Mouse (Mus musculus) embryonic facial prominence, embryonic 15.5 days (tissue): Measurements from ENCODE around the gene Cntn6. TPM values are rescaled to one million over a fixed set of nuclear protein-coding genes. Genes with fewer than 3 reads are reported as not detected.

Experiments used
- ATAC-seq: fragments of 200-750 bp; cut with Nextera tagmentation; 2 replicates; pipeline ENCODE4 v1.8.0; 2017; ENCODE audit warnings: low read depth, moderate TSS enrichment; ENCODE audit not compliant: insufficient number of reproducible peaks, low FRiP score, low TSS enrichment
- H3K27ac ChIP-seq: fragments of 300-500 bp; sonication (generic); replicated peaks from 2 replicates; pipeline ENCODE4 v1.5.1; 2015; ENCODE audit warnings: mild to moderate bottlenecking, inconsistent platforms
- H3K27me3 ChIP-seq: fragments of 300-500 bp; sonication (generic); 2 replicates; pipeline ENCODE4 v1.6.1; 2015; ENCODE audit warnings: inconsistent platforms
- H3K36me3 ChIP-seq: fragments of 300-500 bp; sonication (generic); 2 replicates; pipeline ENCODE4 v1.6.1; 2015; ENCODE audit warnings: mild to moderate bottlenecking, inconsistent platforms
- H3K4me1 ChIP-seq: fragments of 300-500 bp; sonication (generic); 2 replicates; pipeline ENCODE4 v1.6.1; 2015; ENCODE audit warnings: inconsistent platforms
- H3K4me2 ChIP-seq: fragments of 300-500 bp; sonication (generic); replicated peaks from 2 replicates; pipeline ENCODE4 v1.6.1; 2015; ENCODE audit warnings: mild to moderate bottlenecking, inconsistent platforms
- H3K4me3 ChIP-seq: fragments of 300-500 bp; sonication (generic); replicated peaks from 2 replicates; pipeline ENCODE4 v1.5.1; 2015; ENCODE audit warnings: mild to moderate bottlenecking, inconsistent platforms
- H3K9ac ChIP-seq: fragments of 300-500 bp; sonication (generic); 2 replicates; pipeline ENCODE4 v1.6.1; 2015; ENCODE audit warnings: inconsistent platforms
- H3K9me3 ChIP-seq: fragments of 300-500 bp; sonication (generic); replicated peaks from 2 replicates; pipeline ENCODE4 v1.6.1; 2016; ENCODE audit warnings: inconsistent platforms
- WGBS: fragments of 180-500 bp; shearing (Covaris S2); methylation state at CpG from one replicate; pipeline ENCODE4 v1.1.7; 2015; 5-methylcytosine and 5-hydroxymethylcytosine counted together
- polyA plus RNA-seq: library from polyadenylated mRNA; unstranded; fragments of >200 nt; fragmentation: Nextera tagmentation; extraction: Ambion mirVana; gene quantifications from 2 replicates; pipeline ENCODE4 v1.2.1, GENCODE M21; 2015

The Cntn6 gene
- polyA plus RNA-seq: 2.2 and 2.6 TPM in 2 replicates

DNA sequence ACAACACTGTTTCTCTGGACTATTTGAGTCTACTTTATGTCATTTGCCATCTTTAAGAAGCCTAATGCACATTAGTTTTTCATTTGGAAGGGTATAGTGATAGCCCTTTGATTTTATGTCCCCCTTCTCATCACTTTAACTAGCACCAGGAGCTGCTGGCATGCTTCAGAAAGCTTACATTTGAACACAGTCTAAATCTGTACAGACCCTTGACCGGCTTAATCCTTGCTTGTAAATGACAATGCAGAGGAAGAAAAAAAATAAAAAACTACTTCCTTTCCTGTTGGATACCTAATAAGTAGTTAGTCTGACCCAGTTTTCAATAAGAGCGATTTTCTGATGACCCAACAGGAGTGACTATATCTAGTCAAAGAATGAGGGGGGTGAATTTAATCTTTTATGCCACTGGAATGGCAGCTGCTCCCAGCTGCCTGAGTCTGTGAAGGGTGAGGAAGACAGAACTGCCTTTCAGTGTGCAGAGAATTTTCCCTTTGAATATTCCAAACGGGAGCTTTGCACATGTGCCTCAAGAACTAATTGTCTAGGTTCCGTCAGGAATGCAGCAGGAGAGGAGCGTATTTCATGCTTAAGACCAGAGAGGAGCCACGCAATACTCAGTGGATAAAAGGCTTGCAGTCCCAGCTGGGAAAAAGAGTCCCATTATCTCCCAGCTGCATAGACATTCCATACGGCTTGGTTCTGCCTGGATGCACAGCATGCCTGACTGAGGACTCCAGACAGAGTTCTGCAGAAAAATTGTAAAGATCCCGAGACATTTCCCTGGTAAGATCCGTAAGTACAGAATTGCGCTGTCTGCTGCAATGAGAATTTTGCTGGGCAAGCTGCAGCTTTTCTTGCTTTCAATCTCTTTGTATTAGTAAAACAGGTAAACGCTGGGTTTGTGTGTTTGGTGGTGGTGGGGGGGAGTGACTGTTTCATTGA is at the start of gene Cntn6:
Gene Cntn6 (plus strand): TSS at position 301 of the 942 bp plus-strand sequence.
- Histone ChIP-seq H3K9me3 (no peaks in the 10 kb centered on the region), H3K36me3 (no peaks in the 10 kb centered on the region), H3K9ac (no peak within 1 kb of the TSS), H3K27me3 (no peaks in the 10 kb centered on the region), H3K4me1 (no peaks in the 10 kb centered on the region), H3K4me2 (peak within 1 kb of the TSS; percentile 39), H3K27ac (no peak within 1 kb of the TSS), H3K4me3 (peak within 1 kb of the TSS; percentile 28)
- ATAC-seq: peak; percentile 63; the same call in 1 of the 2 replicates
- 26% methylated on average over 11 of the region's 11 CpGs for WGBS

DNA sequence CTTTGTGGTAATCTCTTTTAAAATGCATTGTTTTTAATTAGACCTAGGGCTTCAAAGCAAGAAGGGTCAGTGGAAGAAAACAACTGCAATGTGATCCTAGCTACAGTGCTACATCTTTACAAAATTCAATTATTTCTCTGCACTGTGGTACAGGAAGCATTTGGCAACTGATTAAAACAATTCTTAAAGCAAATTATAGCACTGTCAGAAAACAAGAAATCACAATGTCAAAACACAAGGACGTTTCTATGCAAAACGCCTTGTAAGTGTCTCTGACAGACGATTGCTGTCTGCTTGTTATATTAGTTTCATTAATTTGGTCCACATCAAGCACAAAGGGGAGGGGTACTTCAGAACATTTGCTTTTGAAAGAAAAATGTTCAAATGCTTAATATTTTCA is 48.9 kb upstream of the Cntn6 start:
- no peaks in the 10 kb centered on the region for H3K27me3 ChIP-seq
- ATAC-seq: no peak
- H3K36me3 ChIP-seq: no peaks in the 10 kb centered on the region
- WGBS: 46% methylated on average over 3 of the region's 3 CpGs
- H3K27ac ChIP-seq: no peak overlapping the region
- no peak overlapping the region for H3K4me3 ChIP-seq
- H3K4me2 ChIP-seq: no peak overlapping the region
- no peaks in the 10 kb centered on the region for H3K9me3 ChIP-seq
- H3K4me1 ChIP-seq: no peaks in the 10 kb centered on the region
- H3K9ac ChIP-seq: no peak overlapping the region

DNA sequence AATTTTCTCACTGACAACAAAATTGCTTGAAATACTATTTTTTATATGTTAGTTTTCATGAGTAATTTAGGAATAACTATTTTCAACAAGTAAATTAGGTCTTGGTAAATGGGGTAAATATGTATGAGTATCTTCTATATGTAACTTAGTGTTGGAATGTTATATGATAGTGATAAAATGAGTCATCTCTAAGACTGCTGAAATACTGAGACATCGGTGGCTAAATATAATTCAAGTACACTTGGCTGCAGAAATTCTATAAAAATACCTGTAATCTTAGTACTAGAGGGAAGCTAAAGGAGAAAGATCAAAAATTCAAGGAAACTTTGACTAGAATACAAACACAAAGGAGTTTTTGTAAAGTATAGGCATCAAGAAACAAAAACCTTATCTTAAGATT is 21.9 kb upstream of the Cntn6 start:
- Histone ChIP-seq H3K4me2 (no peak overlapping the region), H3K4me3 (no peak overlapping the region), H3K27ac (no peak overlapping the region), H3K4me1 (no peaks in the 10 kb centered on the region), H3K36me3 (no peaks in the 10 kb centered on the region), H3K27me3 (no peaks in the 10 kb centered on the region), H3K9ac (no peak overlapping the region), H3K9me3 (no peaks in the 10 kb centered on the region)
- WGBS: 94% methylated on average over 1 of the region's 1 CpGs
- no peak for ATAC-seq

DNA sequence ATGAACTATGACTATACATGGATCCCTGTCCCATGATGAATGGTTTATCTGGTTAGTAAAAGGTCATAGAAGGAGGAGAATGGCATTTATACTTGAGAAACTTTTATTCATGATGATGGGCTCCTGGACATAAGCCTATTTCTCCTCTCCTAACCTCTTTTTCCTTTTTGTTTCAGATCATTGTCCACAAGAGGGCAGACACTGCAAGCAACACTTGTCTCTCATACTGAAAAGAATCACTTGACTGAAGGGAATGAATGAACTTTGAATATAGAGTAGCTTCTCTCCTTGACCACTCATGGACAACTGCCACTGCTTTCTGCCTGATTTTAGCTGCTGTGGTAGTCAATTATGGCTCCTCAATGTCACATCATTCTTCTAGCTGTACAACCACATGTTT is 13.3 kb upstream of the Cntn6 start:
- Histone ChIP-seq H3K4me1 (no peaks in the 10 kb centered on the region), H3K27me3 (no peaks in the 10 kb centered on the region), H3K4me3 (no peak overlapping the region), H3K27ac (no peak overlapping the region), H3K9ac (no peak overlapping the region), H3K9me3 (no peaks in the 10 kb centered on the region), H3K4me2 (no peak overlapping the region), H3K36me3 (no peaks in the 10 kb centered on the region)
- ATAC-seq: no peak

DNA sequence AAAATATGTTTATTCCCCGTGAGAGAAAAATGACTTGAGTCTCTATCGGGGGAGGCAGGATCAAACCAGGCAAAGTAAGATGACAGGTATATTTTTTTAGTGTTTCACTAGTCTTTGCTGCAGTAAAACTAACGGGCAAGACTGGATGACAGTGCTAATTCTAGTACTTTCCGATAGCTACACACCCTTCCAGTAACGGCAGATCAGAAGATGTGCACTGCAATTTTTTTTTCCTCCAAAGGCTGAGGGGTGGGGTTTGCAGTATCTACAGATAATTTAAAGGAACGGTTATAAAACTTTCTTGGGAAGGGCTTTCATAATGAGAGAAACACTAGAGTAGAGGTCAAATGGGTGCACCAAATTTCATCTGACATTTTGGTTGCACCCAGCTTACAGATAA is 869 bp downstream of the Cntn6 start:
- Histone ChIP-seq H3K4me2 (peak overlapping the region; percentile 39; the same call in 1 of the 2 replicates), H3K36me3 (no peaks in the 10 kb centered on the region), H3K4me1 (no peaks in the 10 kb centered on the region), H3K27ac (no peak overlapping the region), H3K4me3 (peak overlapping the region; percentile 28), H3K9ac (no peak overlapping the region), H3K27me3 (no peaks in the 10 kb centered on the region), H3K9me3 (no peaks in the 10 kb centered on the region)
- 46% methylated on average over 6 of the region's 6 CpGs for WGBS
- ATAC-seq: no peak

DNA sequence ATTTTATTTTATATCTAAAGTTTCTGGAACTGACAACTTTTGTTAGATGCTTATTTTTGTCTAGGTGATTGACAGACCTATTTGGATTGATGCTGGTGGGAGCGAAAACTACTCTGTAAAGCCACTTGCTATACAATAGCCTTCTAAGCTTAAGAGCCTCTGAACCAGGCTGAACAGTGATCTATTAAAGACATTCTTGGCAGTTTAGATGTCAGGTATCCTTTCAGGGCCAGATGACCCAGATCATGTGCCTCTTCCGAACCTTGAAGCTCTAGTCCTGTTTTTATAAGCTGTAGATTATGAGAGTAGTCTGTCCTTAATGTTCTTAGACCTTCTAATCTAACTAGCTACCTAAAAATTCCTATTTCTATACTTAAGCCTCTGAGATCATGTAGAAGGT is 3.2 kb downstream of the Cntn6 start:
- H3K4me3 ChIP-seq: no peak overlapping the region
- H3K4me2 ChIP-seq: no peak overlapping the region
- H3K9ac ChIP-seq: no peak overlapping the region
- WGBS: 71% methylated on average over 2 of the region's 2 CpGs
- no peaks in the 10 kb centered on the region for H3K27me3 ChIP-seq
- H3K4me1 ChIP-seq: no peaks in the 10 kb centered on the region
- H3K36me3 ChIP-seq: no peaks in the 10 kb centered on the region
- ATAC-seq: no peak
- H3K27ac ChIP-seq: no peak overlapping the region
- no peaks in the 10 kb centered on the region for H3K9me3 ChIP-seq

DNA sequence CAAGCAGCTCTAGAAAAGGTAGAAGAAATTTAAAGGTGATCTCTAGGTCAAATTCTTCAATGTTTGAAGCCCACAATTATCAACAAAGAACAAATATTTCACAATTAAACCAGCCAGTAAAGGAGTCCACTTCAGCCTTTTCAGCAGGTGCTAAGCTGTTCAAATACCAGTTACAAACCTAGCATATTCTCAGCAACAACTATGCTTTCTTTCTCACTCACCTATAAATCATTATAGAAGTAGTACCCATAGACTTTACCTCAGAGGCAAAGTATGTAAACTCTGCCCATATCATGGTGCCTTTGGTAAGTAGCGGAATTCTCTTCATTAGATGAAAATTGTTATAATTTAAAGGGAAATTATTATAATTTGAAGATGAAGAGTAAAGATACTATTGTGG is 71.4 kb downstream of the Cntn6 start:
- H3K4me1 ChIP-seq: no peaks in the 10 kb centered on the region
- H3K4me3 ChIP-seq: no peak overlapping the region
- no peaks in the 10 kb centered on the region for H3K36me3 ChIP-seq
- no peak overlapping the region for H3K27ac ChIP-seq
- H3K9me3 ChIP-seq: no peaks in the 10 kb centered on the region
- no peak overlapping the region for H3K9ac ChIP-seq
- no peak for ATAC-seq
- no peaks in the 10 kb centered on the region for H3K27me3 ChIP-seq
- H3K4me2 ChIP-seq: no peak overlapping the region
- 94% methylated on average over 1 of the region's 1 CpGs for WGBS

DNA sequence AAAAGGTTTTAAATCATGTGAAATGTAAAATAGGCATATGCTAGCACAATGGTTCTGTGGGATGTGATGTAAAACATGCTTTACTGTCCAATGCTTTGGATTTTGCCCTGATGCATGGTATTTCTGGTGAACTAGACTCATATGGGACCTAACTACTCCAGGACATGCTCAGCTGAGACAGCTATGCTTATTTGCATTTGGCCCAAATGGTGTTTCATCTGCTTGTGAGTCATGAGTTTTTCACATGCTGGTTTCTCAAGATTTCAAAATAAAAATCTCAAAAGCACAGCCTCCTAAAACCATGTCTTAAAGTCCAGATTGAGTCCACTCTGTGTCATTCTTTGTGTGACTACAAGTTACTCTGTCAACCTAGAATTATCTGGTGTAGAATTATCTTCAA is 77.0 kb downstream of the Cntn6 start:
- no peak overlapping the region for H3K4me2 ChIP-seq

DNA sequence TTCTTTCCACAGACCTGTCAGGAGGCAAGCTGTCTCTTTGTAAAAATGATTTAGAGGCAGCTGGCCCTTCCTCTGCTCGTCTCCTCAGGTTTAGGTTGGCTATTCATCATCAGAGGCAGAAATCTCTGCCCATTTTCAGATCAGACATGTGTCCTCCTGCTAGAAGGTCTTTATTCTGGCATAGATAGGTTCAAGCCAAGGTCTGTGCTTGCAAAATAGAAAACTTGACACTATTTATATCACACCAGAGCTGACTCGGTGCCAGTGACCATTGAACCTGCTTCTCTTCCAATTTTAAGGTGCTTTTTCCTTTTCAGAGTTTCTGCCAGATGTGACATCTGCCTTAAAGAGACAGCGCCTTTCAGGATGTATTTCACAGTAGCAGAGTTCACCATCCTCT is 95.4 kb downstream of the Cntn6 start:
- Histone ChIP-seq H3K4me1 (no peaks in the 10 kb centered on the region), H3K27me3 (no peaks in the 10 kb centered on the region), H3K9me3 (no peaks in the 10 kb centered on the region), H3K27ac (no peak overlapping the region), H3K9ac (no peak overlapping the region), H3K4me2 (no peak overlapping the region), H3K36me3 (no peaks in the 10 kb centered on the region), H3K4me3 (no peak overlapping the region)
- no peak for ATAC-seq
- WGBS: 55% methylated on average over 3 of the region's 3 CpGs

More for the DNA sequence above, 77.0 kb downstream of the Cntn6 start:
- no peaks in the 10 kb centered on the region for H3K9me3 ChIP-seq
- H3K4me3 ChIP-seq: no peak overlapping the region
- no peaks in the 10 kb centered on the region for H3K27me3 ChIP-seq
- H3K36me3 ChIP-seq: no peaks in the 10 kb centered on the region
- no peak overlapping the region for H3K9ac ChIP-seq
- H3K4me1 ChIP-seq: no peaks in the 10 kb centered on the region
- H3K27ac ChIP-seq: no peak overlapping the region
- no peak for ATAC-seq

DNA sequence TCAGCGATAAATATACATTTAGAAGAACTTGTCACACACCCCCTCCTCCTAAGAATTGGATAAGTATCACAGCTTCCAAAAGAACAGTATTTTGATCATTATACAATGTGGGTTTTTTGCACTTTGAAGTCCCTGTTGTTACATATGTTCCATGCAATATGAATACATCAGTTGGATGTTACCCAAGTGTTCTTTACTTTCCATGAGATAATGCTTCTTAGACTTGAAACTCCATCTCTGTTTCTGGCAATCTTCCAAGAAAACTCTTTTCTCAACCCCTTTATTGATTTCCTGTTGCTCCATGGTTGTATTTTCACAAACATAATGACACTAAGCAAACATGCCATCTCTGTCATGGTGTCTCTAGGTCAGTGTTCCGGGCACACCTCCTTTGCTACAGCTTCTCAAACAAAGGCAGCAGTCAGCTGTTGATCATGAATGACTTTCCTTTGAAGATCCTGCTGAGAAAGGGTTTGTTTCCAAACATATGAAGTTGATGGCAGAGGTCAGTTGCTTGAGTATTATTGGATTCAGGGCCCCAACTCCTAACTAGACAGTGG is 108.3 kb downstream of the Cntn6 start:
- WGBS: 73% methylated on average over 2 of the region's 2 CpGs
- no peak overlapping the region for H3K27ac ChIP-seq
- no peak for ATAC-seq
- no peak overlapping the region for H3K9ac ChIP-seq
- H3K4me1 ChIP-seq: no peaks in the 10 kb centered on the region
- no peak overlapping the region for H3K4me3 ChIP-seq
- no peak overlapping the region for H3K4me2 ChIP-seq
- H3K9me3 ChIP-seq: no peaks in the 10 kb centered on the region
- no peaks in the 10 kb centered on the region for H3K36me3 ChIP-seq
- no peaks in the 10 kb centered on the region for H3K27me3 ChIP-seq

DNA sequence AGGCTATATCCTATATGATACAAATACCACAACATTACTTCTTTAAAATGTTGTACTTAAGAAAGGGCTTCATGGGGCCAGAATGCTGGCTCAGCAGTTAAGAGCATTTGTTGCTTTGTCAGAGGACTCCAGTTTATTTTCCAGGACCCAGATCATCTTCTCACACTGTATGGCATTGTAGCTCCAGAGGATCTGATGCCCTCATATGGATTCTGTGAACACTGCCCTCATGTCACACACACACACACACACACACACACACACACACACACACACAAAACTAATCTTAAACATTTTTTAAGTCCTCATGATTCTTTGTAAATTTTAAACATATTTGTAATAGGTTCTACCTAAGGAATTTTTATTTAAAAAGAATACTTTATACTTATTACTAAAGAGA is 110.3 kb downstream of the Cntn6 start:
- Histone ChIP-seq H3K9me3 (no peaks in the 10 kb centered on the region), H3K4me2 (no peak overlapping the region), H3K4me1 (no peaks in the 10 kb centered on the region), H3K27ac (no peak overlapping the region), H3K4me3 (no peak overlapping the region), H3K9ac (no peak overlapping the region), H3K27me3 (no peaks in the 10 kb centered on the region), H3K36me3 (no peaks in the 10 kb centered on the region)
- ATAC-seq: no peak

DNA sequence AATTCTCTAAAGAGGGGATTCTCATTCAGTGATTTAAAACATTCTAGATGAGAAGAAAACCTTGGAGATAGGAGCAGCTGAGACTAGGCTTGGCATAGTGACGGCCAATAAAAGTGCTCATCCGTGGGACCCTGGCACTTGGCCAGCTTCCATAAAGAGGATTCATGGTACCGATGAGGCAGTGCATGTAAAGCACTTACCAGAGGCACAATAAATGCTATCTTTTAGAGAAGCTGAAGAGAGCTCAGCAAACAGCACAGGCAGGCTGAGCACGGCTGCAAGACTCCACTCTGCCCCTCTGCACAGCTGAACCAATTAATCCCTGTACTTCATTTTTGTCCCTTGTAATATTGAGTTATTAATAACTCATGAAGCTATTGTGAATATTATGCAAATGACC is 110.8 kb downstream of the Cntn6 start:
- H3K4me2 ChIP-seq: no peak overlapping the region
- WGBS: 66% methylated on average over 4 of the region's 4 CpGs
- H3K9me3 ChIP-seq: no peaks in the 10 kb centered on the region
- H3K36me3 ChIP-seq: no peaks in the 10 kb centered on the region
- H3K27ac ChIP-seq: no peak overlapping the region
- H3K4me3 ChIP-seq: no peak overlapping the region
- no peaks in the 10 kb centered on the region for H3K27me3 ChIP-seq
- ATAC-seq: no peak
- H3K4me1 ChIP-seq: no peaks in the 10 kb centered on the region
- H3K9ac ChIP-seq: no peak overlapping the region
